Mouse (Mus musculus) lung, adult 2 months (tissue): ENCODE measurements around the gene Sipa1l1. TPM values are rescaled to one million over a fixed set of nuclear protein-coding genes. Genes with fewer than 3 reads are reported as not detected.
"Not testable (repeated sequence)": the region's sequence is repeated elsewhere in the genome, so short reads cannot be mapped to it uniquely, and the experiment has no call there.

Experiments used
- DNase-seq: peaks from one replicate; pipeline ENCODE4 v3.0.0; 2022
- H3K4me1 ChIP-seq: fragments of 200-500 bp; 2 replicates; pipeline ENCODE4 v1.6.1; 2011; ENCODE audit warnings: low read length; ENCODE audit not compliant: control insufficient read depth, insufficient read depth
- H3K4me3 ChIP-seq: fragments of 200-500 bp; replicated peaks from 2 replicates; pipeline ENCODE3; 2011; ENCODE audit warnings: low read depth, mild to moderate bottlenecking, control low read depth, low read length; ENCODE audit errors: extremely low read depth
- CTCF ChIP-seq: fragments of 200-500 bp; IDR thresholded peaks from 2 replicates; pipeline ENCODE4 v1.5.1; 2011; ENCODE audit warnings: mild to moderate bottlenecking, low read length, control low read depth; ENCODE audit not compliant: insufficient read depth
- POLR2A ChIP-seq: fragments of 200-500 bp; IDR thresholded peaks from 2 replicates; pipeline ENCODE4 v1.6.1; 2011; ENCODE audit warnings: low read depth, mild to moderate bottlenecking, control low read depth, low read length, borderline replicate concordance; ENCODE audit errors: extremely low read depth
- WGBS: fragments of 180-500 bp; shearing (Covaris S2); methylation state at CpG from one replicate; pipeline ENCODE4 v1.1.7; 2018; 5-methylcytosine and 5-hydroxymethylcytosine counted together
- polyA plus RNA-seq: library from polyadenylated mRNA; depleted of rRNA; stranded (reverse); fragments of >200 nt; gene quantifications from 2 replicates; pipeline ENCODE4 v1.2.3, GENCODE M21; 2012

The Sipa1l1 gene
- polyA plus RNA-seq, 1 experiment: 26.9 TPM

DNA sequence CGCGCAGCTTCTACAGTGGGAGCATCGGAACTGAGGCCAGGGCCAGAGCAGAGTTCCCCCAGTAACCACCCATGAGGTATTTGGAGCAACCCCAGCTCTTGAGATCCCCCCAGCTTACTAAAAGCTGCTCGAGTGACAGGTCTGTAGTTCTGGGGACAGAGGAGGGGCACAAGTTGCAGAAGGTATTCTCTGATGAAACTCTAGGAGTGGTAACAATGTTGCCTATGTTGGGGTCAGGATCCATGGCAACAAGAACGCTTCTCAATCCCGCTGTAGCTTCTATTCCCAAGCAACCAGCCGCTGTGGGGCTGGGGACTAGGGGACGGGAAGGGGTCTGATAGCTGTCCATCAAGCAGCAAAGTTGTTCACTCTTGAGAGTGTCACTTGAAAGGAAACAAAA, 309.1 kb downstream of the Sipa1l1 start:
- H3K4me1 ChIP-seq: no peaks in the 10 kb centered on the region
- no peak for DNase-seq
- TF ChIP-seq CTCF (no peak), POLR2A (no peak)
- WGBS: 47% methylated on average over 8 of the region's 8 CpGs
- no peak overlapping the region for H3K4me3 ChIP-seq

DNA sequence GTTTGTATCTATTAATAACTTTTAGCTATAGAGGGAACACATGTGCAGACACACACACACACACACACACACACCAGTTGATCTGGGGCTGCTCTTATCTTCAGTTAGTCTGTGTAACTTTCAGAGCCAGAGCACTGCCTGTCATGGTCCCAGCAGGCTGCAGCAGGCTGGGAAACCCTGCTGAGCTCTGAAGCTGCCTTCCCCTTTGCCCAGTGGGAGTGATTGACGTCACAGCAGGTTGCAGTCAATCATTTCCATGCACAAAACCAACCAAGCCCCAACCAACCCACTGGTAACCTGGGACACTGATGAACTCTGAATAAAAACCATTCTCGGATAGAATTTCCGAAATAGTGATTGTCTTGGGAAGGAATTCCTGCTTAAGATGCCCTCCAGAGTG, 310.3 kb downstream of the Sipa1l1 start:
- TF ChIP-seq POLR2A (no peak), CTCF (no peak)
- no peak for DNase-seq
- Histone ChIP-seq H3K4me3 (no peak overlapping the region), H3K4me1 (no peaks in the 10 kb centered on the region)
- 78% methylated on average over 3 of the region's 3 CpGs for WGBS

DNA sequence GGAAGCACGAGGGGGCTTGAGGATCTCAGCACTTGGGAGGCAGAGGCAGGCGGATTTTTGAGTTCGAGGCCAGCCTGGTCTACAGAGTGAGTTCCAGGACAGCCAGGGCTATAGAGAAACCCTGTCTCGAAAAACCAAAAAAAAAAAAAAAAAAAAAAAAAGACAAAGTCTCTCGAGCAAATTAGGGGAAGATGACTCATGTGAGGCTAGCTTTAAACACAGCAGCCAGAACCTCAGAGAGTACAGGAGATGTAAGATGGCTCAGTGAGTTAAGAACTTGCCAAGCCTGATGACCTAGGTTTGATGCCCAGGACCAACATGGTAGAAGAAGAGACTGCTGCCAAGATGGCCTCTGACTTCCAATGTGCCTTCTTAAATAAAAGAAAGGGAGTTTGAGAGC, 311.3 kb downstream of the Sipa1l1 start:
- 71% methylated on average over 5 of the region's 5 CpGs for WGBS
- H3K4me1 ChIP-seq, H3K4me3 ChIP-seq, DNase-seq: not testable (repeated sequence)

DNA sequence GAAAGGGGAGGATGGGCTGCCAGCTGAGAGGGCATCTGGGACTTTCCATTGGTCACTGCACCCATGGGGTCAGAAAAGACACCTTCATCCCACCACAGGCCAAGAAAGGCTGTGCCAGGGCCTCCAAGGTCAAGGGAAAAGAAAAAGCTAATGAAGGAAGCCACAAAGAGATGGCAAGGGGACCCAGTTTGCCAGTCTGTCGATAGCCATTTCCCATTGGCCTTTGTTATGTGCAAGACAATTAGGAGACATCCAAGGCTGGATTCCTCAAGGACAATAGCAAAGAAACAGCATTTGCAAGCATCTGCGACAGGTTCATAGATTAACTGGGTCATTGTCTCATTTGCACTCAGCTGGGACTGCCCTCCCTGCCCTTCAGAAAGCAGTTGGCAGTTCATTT, 316.3 kb downstream of the Sipa1l1 start:
- H3K4me1 ChIP-seq: no peaks in the 10 kb centered on the region

DNA sequence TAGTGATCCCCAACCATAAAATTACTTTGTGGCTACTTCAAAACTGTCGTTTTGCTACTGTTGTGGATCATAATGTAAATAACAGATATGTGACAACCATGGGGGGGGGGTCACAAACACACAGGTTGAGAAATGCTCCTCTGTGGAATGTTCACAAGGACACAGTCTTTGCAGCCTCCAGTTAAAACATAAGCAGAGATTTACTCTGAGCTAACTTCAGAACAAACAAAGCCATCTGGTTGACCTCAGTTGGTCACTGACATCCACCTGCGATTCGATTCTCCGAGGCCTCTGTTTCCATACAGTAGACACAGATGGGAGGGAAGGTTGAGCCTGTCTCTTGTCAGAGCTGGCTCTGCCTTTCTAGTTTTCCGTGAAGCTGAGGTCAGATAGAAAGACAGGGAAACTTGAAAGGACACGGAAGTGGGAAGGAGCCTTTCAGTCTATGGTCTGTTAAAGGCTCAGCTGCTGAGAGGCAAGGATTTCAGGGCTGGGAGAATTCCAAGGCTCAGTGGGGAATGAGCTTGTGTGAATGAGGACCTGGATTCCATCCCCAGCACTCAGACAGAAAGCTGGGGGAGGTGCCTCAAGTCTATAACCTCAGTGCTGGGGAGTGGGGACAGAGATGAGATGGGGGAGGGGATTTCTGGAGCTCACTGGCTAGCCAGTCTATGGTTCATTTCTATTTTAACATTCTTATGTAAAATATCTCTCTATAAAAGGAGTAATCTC, 317.9 kb downstream of the Sipa1l1 start:
- H3K4me3 ChIP-seq: no peak overlapping the region
- H3K4me1 ChIP-seq: no peaks in the 10 kb centered on the region
- WGBS: 50% methylated on average over 6 of the region's 6 CpGs
- no peak for DNase-seq
- no peak for TF ChIP-seq POLR2A
- no peak for TF ChIP-seq CTCF

More for the DNA sequence above, 316.3 kb downstream of the Sipa1l1 start:
- DNase-seq: no peak
- WGBS: 49% methylated on average over 2 of the region's 2 CpGs
- TF ChIP-seq CTCF (no peak), POLR2A (no peak)
- no peak overlapping the region for H3K4me3 ChIP-seq

DNA sequence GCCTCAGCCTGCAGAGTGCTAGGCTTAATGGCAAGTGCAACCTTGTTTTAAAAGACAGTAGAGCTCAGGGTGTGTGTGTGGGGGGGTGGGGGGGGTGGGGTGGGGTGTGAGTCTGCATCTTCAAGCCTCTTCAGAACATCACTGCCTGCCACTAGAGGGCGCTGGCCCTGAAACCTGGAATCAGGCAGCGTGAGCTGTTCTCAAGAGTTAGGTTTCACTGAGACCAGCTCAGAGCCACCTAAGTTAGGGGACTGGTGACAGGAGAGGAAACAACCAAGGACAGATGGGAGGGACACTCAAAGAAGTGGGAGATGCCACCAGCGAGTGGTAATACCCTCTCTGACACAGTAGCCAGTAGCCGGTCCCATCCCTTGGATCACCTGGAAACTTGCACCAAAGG, 320.0 kb downstream of the Sipa1l1 start:
- Histone ChIP-seq H3K4me3 (no peak overlapping the region), H3K4me1 (no peaks in the 10 kb centered on the region)
- TF ChIP-seq CTCF (peak; percentile 68), POLR2A (no peak)
- WGBS: 29% methylated on average over 4 of the region's 4 CpGs
- DNase-seq: peak; percentile 42

DNA sequence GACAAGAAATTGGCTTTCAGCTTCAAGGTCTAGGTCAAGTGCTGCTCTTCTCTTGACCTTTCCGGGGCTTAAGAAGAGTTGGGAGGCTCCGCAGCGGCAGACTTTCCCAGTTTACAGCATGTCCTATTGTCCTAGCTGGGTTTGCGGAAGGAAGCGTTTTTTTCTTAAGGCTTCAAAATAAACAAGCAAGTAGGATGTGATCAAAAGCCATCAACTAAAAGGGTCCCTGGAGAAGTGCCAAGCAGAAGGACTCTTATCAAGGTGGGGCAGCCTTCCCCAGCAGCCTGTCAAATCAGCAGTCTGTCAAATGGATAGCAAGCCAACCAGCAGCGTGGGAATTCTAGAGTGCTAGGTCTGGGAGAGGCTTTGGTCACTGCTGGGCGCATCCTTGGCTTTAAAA, 320.5 kb downstream of the Sipa1l1 start:
- no peak for DNase-seq
- TF ChIP-seq POLR2A: no peak
- no peaks in the 10 kb centered on the region for H3K4me1 ChIP-seq
- no peak overlapping the region for H3K4me3 ChIP-seq
- 34% methylated on average over 7 of the region's 7 CpGs for WGBS

DNA sequence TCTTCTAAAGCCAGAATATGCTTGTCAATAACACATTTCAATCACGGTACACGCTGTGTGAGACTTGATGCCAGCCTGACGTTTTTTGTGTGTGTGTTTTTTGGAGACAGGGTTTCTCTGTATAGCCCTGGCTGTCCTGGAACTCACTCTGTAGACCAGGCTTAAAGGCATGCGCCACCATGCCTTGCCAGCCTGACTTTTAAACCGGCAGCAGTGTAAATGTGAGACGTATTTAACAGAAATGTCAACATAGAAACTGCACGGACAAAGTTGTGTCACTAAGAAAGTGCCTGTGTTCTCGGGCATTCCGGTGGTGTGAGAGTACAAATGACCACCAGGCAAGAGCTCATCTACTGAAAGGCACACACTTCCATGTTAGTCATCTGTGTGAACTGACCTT, 323.3 kb downstream of the Sipa1l1 start:
- 67% methylated on average over 9 of the region's 9 CpGs for WGBS
- DNase-seq: no peak
- Histone ChIP-seq H3K4me1 (no peaks in the 10 kb centered on the region), H3K4me3 (no peak overlapping the region)
- TF ChIP-seq POLR2A (no peak), CTCF (no peak)

DNA sequence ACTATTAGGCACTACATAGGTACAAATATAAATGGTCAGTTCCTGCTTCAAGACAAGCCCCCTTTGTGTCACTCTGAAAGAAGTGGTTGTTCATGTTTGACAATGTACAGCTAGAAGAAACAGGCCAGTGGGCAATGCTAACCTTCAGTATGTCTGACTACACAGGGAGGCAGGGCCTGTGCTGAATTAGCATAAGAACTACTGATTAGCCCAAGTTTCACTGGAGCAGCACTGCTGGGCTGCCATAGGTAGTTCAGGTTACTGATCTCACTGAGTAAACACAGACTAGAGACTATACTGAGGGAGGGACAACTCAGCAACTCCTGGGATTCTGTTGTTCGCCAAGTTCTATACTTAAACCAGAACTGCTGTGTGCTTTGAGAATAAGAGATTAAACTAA, 324.1 kb downstream of the Sipa1l1 start:
- H3K4me3 ChIP-seq, DNase-seq, H3K4me1 ChIP-seq: not testable (repeated sequence)
- WGBS: 44% methylated on average over 1 of the region's 1 CpGs

DNA sequence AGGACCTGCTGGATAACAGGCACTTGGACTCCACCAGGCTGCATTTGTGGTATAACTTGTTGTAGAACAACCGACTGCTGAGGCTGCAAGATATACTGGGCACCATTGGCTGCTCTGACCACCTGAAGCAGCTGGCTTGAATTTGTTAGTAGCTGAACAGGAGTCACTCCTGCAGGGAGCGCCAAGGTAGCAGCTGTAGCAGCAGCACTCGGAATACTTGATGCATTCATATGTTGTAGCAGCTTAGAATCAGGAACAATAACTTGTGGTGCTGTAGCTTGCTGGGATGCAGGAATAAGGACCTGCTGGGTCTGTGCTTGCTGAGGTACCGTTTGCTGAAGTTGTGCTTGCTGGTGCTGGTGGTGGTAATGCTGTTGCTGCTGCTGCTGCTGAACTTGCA, 326.8 kb downstream of the Sipa1l1 start:
- H3K4me1 ChIP-seq: no peaks in the 10 kb centered on the region; the same call in 1 of the 2 replicates
- no peak for DNase-seq
- TF ChIP-seq POLR2A (no peak), CTCF (no peak)
- no peak overlapping the region for H3K4me3 ChIP-seq
- WGBS: 76% methylated on average over 4 of the region's 4 CpGs
